Mouse (Mus musculus) duodenum, adult 2 months (tissue): ENCODE results near the gene Tmprss6. TPM values are rescaled to one million over a fixed set of nuclear protein-coding genes. Genes with fewer than 3 reads are reported as not detected.

Experiments
- polyA plus RNA-seq: library from polyadenylated mRNA; depleted of rRNA; stranded (reverse); fragments of >200 nt; gene quantifications from 2 replicates; pipeline ENCODE4 v1.2.3, GENCODE M21; 2012; ENCODE audit warnings: low replicate concordance; rRNA removed

Tmprss6 gene
- 0.48 and 0.95 TPM in 2 replicates for polyA plus RNA-seq

DNA sequence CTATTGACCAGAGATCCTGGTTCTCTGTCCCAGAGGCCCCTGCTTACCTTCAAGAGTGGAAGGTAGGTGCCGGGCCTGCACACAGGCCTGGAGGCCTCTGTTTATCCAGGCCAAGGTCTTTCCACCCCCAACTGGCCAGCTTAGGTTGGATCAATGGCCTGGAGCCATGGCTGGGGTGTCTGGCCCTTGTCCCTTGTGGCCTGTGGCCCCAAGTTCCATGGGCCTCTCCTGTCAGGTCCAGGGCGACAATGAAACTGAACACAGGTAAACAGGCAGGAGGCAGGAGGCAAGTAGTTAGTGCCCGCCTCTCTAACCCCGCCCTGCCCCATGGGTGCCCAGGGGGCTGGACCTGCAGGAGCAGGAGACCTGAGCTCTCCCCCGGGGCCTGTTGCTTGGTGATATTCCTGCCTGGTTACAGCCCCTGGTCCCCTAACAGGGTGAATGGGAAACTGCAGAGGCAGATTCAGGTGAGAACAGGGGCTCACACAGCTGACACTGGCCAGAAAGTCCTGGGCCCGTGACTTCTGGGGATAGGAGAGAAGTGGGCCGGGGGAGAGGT, at the start of gene Tmprss6:
TSS of gene Tmprss6 (minus strand) at position 256 of the 559 bp plus-strand sequence.

GRCm38 (mm10) chr15:78494968-78495406, 26.6 kb upstream of the Tmprss6 start, which contains the start of gene Il2rb:
Gene Il2rb, minus strand, starts transcription at chr15:78495271.

GRCm38 (mm10) chr15:78428391-78429138, 39.9 kb downstream of the Tmprss6 start, which contains the start of gene Kctd17:
Gene Kctd17, plus strand, starts transcription at chr15:78428564.

GRCm38 (mm10) chr15:78406293-78406934, 62.0 kb downstream of the Tmprss6 start, which contains the start of gene Mpst:
Gene Mpst, plus strand, starts transcription at chr15:78406416.

GRCm38 (mm10) chr15:78405517-78406211, 62.8 kb downstream of the Tmprss6 start, which contains the start of gene Tst:
Gene Tst, minus strand, starts transcription at chr15:78405907.

DNA sequence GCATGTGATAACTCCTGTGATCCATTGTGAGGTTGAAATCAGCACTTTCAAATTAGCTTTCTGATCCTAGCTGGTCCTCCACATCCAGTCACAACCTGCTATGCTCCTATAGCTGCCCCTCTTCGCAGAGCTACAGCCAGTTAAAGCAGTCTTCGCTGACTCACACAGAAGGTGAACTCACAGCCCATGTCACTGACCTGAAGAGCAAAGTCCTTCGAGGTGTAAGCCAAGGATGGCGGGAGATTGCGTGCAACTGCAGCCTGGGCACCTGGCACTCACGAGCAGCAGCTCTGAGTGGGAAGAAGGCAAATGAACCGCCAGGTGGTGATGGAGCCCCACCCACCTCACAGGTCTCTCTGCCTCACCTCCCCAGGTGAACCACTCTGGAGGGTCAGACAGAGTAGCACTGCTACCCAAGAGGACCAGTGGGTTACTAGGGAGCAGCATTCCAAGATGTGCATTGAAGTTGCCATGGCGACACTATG, 72.9 kb downstream of the Tmprss6 start, which contains the start of gene Tex33:
TSS of gene Tex33 (minus strand) at position 435 of the 485 bp plus-strand sequence.

Other genes starting within 250 kb of the Tmprss6 start
- 6.6 and 10.1 TPM in 2 replicates for gene Ncf4, start 223.8 kb downstream of the Tmprss6 start, polyA plus RNA-seq
- gene Csf2rb2, start 162.9 kb downstream of the Tmprss6 start, polyA plus RNA-seq: 1.3 and 1.9 TPM in 2 replicates
- gene Csf2rb, start 142.9 kb downstream of the Tmprss6 start, polyA plus RNA-seq: 3.6 and 5.7 TPM in 2 replicates
- gene Tex33, start 72.7 kb downstream of the Tmprss6 start, polyA plus RNA-seq: not detected in 2 replicates
- 15.3 and 27.4 TPM in 2 replicates for gene Tst, start 62.7 kb downstream of the Tmprss6 start, polyA plus RNA-seq
- 124 and 186 TPM in 2 replicates for gene Mpst, start 62.2 kb downstream of the Tmprss6 start, polyA plus RNA-seq
- gene Kctd17, start 40.1 kb downstream of the Tmprss6 start, polyA plus RNA-seq: 61.9 and 63.1 TPM in 2 replicates
- 6.1 and 10.9 TPM in 2 replicates for gene Il2rb, start 26.6 kb upstream of the Tmprss6 start, polyA plus RNA-seq
- 6.0 and 12.5 TPM in 2 replicates for gene C1qtnf6, start 62.8 kb upstream of the Tmprss6 start, polyA plus RNA-seq
- 0.14 and 0.70 TPM in 2 replicates for gene Sstr3, start 76.1 kb upstream of the Tmprss6 start, polyA plus RNA-seq
- 138 and 143 TPM in 2 replicates for gene Rac2, start 104.1 kb upstream of the Tmprss6 start, polyA plus RNA-seq
- 6.4 and 9.5 TPM in 2 replicates for gene Cyth4, start 128.4 kb upstream of the Tmprss6 start, polyA plus RNA-seq